Mouse (Mus musculus) MEL (cell line): Measurements from ENCODE around the gene Dnajc11. TPM values are rescaled to one million over a fixed set of nuclear protein-coding genes. Genes with fewer than 3 reads are reported as not detected.

Experiments used
- DNase-seq: peaks from one replicate; pipeline ENCODE4 v3.0.0; 2011; ENCODE audit warnings: low read depth, low spot score
- H3K27ac ChIP-seq: 2 replicates; pipeline ENCODE4 v1.5.1; 2012; ENCODE audit warnings: low read depth, mild to moderate bottlenecking, control low read depth, low read length, moderate library complexity; ENCODE audit not compliant: control insufficient read depth
- H3K27me3 ChIP-seq, 2 experiments: fragments of 150-350 bp in 1 of 2; sonication (generic) in 1 of 2; 2 replicates each; pipeline ENCODE4 v1.6.1; 2012; ENCODE audit warnings: low read length in 2 of 2, mild to moderate bottlenecking in 2 of 2, improper control_type of control experiment in 1 of 2, moderate library complexity in 1 of 2; ENCODE audit not compliant: insufficient read depth in 2 of 2, control insufficient read depth in 1 of 2
- H3K36me3 ChIP-seq, 2 experiments: 2 replicates each; pipeline ENCODE4 v1.6.1; 2012 to 2014; ENCODE audit warnings: low read length in 2 of 2, improper control_type of control experiment in 1 of 2, inconsistent platforms in 1 of 2, mild to moderate bottlenecking in 1 of 2; ENCODE audit not compliant: insufficient read depth in 2 of 2, control insufficient read depth in 1 of 2
- H3K4me1 ChIP-seq, 2 experiments: fragments of 150-350 bp in 1 of 2; sonication (generic) in 1 of 2; 2 replicates each; pipeline ENCODE4 v1.6.1; 2012; ENCODE audit warnings: low read length in 2 of 2, improper control_type of control experiment in 1 of 2, mild to moderate bottlenecking in 1 of 2; ENCODE audit not compliant: insufficient read depth in 2 of 2, control insufficient read depth in 1 of 2
- H3K4me3 ChIP-seq, 2 experiments: fragments of 150-350 bp in 1 of 2; sonication (generic) in 1 of 2; 2 replicates each; pipeline ENCODE4 v1.5.1; 2012; ENCODE audit warnings: low read depth in 2 of 2, low read length in 2 of 2, mild to moderate bottlenecking in 2 of 2, moderate library complexity in 2 of 2, control low read depth in 1 of 2, improper control_type of control experiment in 1 of 2; ENCODE audit not compliant: control insufficient read depth in 1 of 2, insufficient read depth in 1 of 2
- H3K79me2 ChIP-seq: 2 replicates; pipeline ENCODE4 v1.6.1; 2012; ENCODE audit warnings: mild to moderate bottlenecking, low read length, moderate library complexity; ENCODE audit not compliant: control insufficient read depth, poor library complexity, insufficient read depth
- H3K9ac ChIP-seq: 2 replicates; pipeline ENCODE4 v1.6.1; 2012; ENCODE audit warnings: low read depth, mild to moderate bottlenecking, control low read depth, low read length, moderate library complexity; ENCODE audit not compliant: control insufficient read depth, poor library complexity, severe bottlenecking
- H3K9me3 ChIP-seq: fragments of 150-350 bp; sonication (generic); replicated peaks from 2 replicates; pipeline ENCODE4 v1.6.1; 2012; ENCODE audit warnings: mild to moderate bottlenecking, low read length, improper control_type of control experiment, moderate library complexity; ENCODE audit not compliant: insufficient read depth
- CHD1 ChIP-seq: IDR thresholded peaks from 2 replicates; pipeline ENCODE4 v1.6.1; 2012; ENCODE audit warnings: low read depth, mild to moderate bottlenecking, inconsistent platforms, low read length, improper control_type of control experiment
- CHD2 ChIP-seq: IDR thresholded peaks from 2 replicates; pipeline ENCODE4 v1.6.1; 2011; ENCODE audit warnings: low read length, improper control_type of control experiment
- CTCF ChIP-seq, 3 experiments: IDR thresholded peaks in 2 of 3; conservative IDR thresholded peaks in 1 of 3; 2 replicates each; pipeline ENCODE4 v1.5.1; 2011 to 2012; ENCODE audit warnings: low read length in 3 of 3, low read depth in 2 of 3, mild to moderate bottlenecking in 2 of 3, improper control_type of control experiment in 1 of 3, inconsistent platforms in 1 of 3, mixed read lengths in 1 of 3, moderate library complexity in 1 of 3; ENCODE audit not compliant: control insufficient read depth in 1 of 3, insufficient read depth in 1 of 3, poor library complexity in 1 of 3, severe bottlenecking in 1 of 3
- E2F4 ChIP-seq: IDR thresholded peaks from 2 replicates; pipeline ENCODE4 v1.6.1; 2011; ENCODE audit warnings: low read depth, low read length, improper control_type of control experiment, borderline replicate concordance
- EP300 ChIP-seq, 2 experiments: IDR thresholded peaks; 2 replicates each; pipeline ENCODE4 v1.6.1; 2011; ENCODE audit warnings: improper control_type of control experiment in 2 of 2, low read length in 2 of 2, low read depth in 1 of 2, mild to moderate bottlenecking in 1 of 2
- ETS1 ChIP-seq: IDR thresholded peaks from 2 replicates; pipeline ENCODE4 v1.6.1; 2012; ENCODE audit warnings: low read depth, mild to moderate bottlenecking, inconsistent platforms, low read length, improper control_type of control experiment, moderate library complexity
- GATA1 ChIP-seq: IDR thresholded peaks from 2 replicates; pipeline ENCODE4 v1.6.1; 2011; ENCODE audit warnings: low read depth, low read length, improper control_type of control experiment
- RAD21 ChIP-seq: IDR thresholded peaks from 2 replicates; pipeline ENCODE4 v1.6.1; 2011; ENCODE audit warnings: mild to moderate bottlenecking, low read depth, low read length, improper control_type of control experiment
- SMC3 ChIP-seq: IDR thresholded peaks from 2 replicates; pipeline ENCODE4 v1.6.1; 2011; ENCODE audit warnings: low read depth, low read length, improper control_type of control experiment
- TAL1 ChIP-seq: IDR thresholded peaks from 2 replicates; pipeline ENCODE4 v1.6.1; 2012; ENCODE audit warnings: mild to moderate bottlenecking, inconsistent platforms, low read length, moderate library complexity, mixed read lengths
- TBP ChIP-seq: IDR thresholded peaks from 2 replicates; pipeline ENCODE4 v1.8.0; 2011; ENCODE audit warnings: low read depth, low read length, improper control_type of control experiment
- USF1 ChIP-seq: IDR thresholded peaks from 2 replicates; pipeline ENCODE4 v1.6.1; 2014; ENCODE audit warnings: low read depth, mild to moderate bottlenecking, inconsistent platforms, low read length, improper control_type of control experiment, moderate library complexity
- ZC3H11A ChIP-seq: IDR thresholded peaks from 2 replicates; pipeline ENCODE4 v1.6.1; 2012; ENCODE audit warnings: low read depth, mild to moderate bottlenecking, inconsistent platforms, low read length, improper control_type of control experiment
- polyA plus RNA-seq, 2 experiments: library from polyadenylated mRNA; stranded (reverse) in 1 of 2; unstranded in 1 of 2; fragments of >175 nt in 1 of 2; fragments of >200 nt in 1 of 2; gene quantifications; 2 replicates each; pipeline versions ENCODE4 v1.2.1 to v1.2.4; 2012; ENCODE audit warnings: low replicate concordance in 2 of 2, low read depth in 1 of 2; ENCODE audit not compliant: insufficient read length in 2 of 2, insufficient read depth in 1 of 2, missing spikeins in 1 of 2
- total RNA-seq: library from RNA; depleted of rRNA; stranded (reverse); fragments of 300-350 nt; gene quantifications from 2 replicates; pipeline ENCODE4 v1.2.3, GENCODE M21; 2012; rRNA removed

Gene Dnajc11
- total and polyA plus RNA-seq, 3 experiments = 128 to 278 (median 157) TPM

GRCm38 (mm10) chr4:152029997-152030396, 96.5 kb downstream of the Dnajc11 start:
- no peak overlapping the region for H3K4me3 ChIP-seq
- no peaks in the 10 kb centered on the region for H3K27me3 ChIP-seq

More at GRCm38 (mm10) chr4:152029997-152030396, 96.5 kb downstream of the Dnajc11 start:
- no peak overlapping the region for H3K9ac ChIP-seq
- H3K4me1 ChIP-seq = peaks cover 0 to 17% of the 10 kb centered on the region in 2 experiments; a peak in 3 of 4 replicates
- DNase-seq = peak; percentile 45
- H3K36me3 ChIP-seq = peaks cover 0 to 14% of the 10 kb centered on the region in 2 experiments; a peak in 2 of 4 replicates
- H3K9me3 ChIP-seq = no peaks in the 10 kb centered on the region
- H3K27ac ChIP-seq = no peak overlapping the region
- H3K79me2 ChIP-seq = peaks cover 23% of the 10 kb centered on the region
- TF ChIP-seq RAD21 (peak; percentile 7; the same call in 1 of the 2 replicates), EP300 (IDR thresholded peaks at IDR 0.05; ENCODE audit: low read depth in 1 of 2, low read length in 2 of 2) (no peak), ZC3H11A (no peak), SMC3 (peak; percentile 35), GATA1 (no peak), TBP (no peak), CHD2 (no peak), ETS1 (no peak), E2F4 (no peak), TAL1 (no peak), USF1 (no peak), CTCF (IDR thresholded peaks at IDR 0.05 in 2 of 3, conservative IDR thresholded peaks at IDR 0.05 in 1 of 3; ENCODE audit: control insufficient read depth in 1 of 3, insufficient read depth in 1 of 3, low read depth in 2 of 3, low read length in 3 of 3, poor library complexity in 1 of 3, severe bottlenecking in 1 of 3) (peak in 1 of 3 experiments; percentile 37; a peak in 3 of 6 replicates), CHD1 (no peak)

Other genes with a start within 250 kb of the Dnajc11 start
- gene Camta1, start 71.8 kb upstream of the Dnajc11 start, total RNA-seq = 23.5 and 28.2 TPM in 2 replicates
- gene Camta1, start 71.8 kb upstream of the Dnajc11 start, polyA plus RNA-seq = 10 to 100 TPM in 1 of 2 experiments, not detected in 1; 87.5 TPM
- gene Thap3, start 55.3 kb downstream of the Dnajc11 start, total RNA-seq = 12.0 and 13.7 TPM in 2 replicates
- 10 to 100 TPM in 1 of 2 experiments, not detected in 1; 17.2 TPM for gene Thap3, start 55.3 kb downstream of the Dnajc11 start, polyA plus RNA-seq
- 2.0 and 3.2 TPM in 2 replicates for gene Phf13, start 62.6 kb downstream of the Dnajc11 start, total RNA-seq
- 1 to 10 TPM in 1 of 2 experiments, not detected in 1; 6.6 TPM for gene Phf13, start 62.6 kb downstream of the Dnajc11 start, polyA plus RNA-seq
- 17.5 and 18.0 TPM in 2 replicates for gene Klhl21, start 75.1 kb downstream of the Dnajc11 start, total RNA-seq
- gene Klhl21, start 75.1 kb downstream of the Dnajc11 start, polyA plus RNA-seq = 10 to 100 TPM in 1 of 2 experiments, not detected in 1; 22.5 TPM
- 9.4 and 12.1 TPM in 2 replicates for gene Zbtb48, start 94.0 kb downstream of the Dnajc11 start, total RNA-seq
- 10 to 100 TPM in 1 of 2 experiments, not detected in 1; 21.4 TPM for gene Zbtb48, start 94.0 kb downstream of the Dnajc11 start, polyA plus RNA-seq
- gene Tas1r1, start 104.9 kb downstream of the Dnajc11 start, total RNA-seq = 0.12 TPM in 1 of 2 replicates, not detected in the other
- under 1 TPM in 1 of 2 experiments, not detected in 1; 0.21 TPM for gene Tas1r1, start 104.9 kb downstream of the Dnajc11 start, polyA plus RNA-seq
- 75.1 and 80.9 TPM in 2 replicates for gene Nol9, start 105.6 kb downstream of the Dnajc11 start, total RNA-seq
- gene Nol9, start 105.6 kb downstream of the Dnajc11 start, polyA plus RNA-seq = 100 to 1,000 TPM in 1 of 2 experiments, 10 to 100 TPM in 1; 80.3 to 114 TPM
- 9.6 and 10.8 TPM in 2 replicates for gene Plekhg5, start 138.8 kb downstream of the Dnajc11 start, total RNA-seq
- 10 to 100 TPM in 1 of 2 experiments, not detected in 1; 19.6 TPM for gene Plekhg5, start 138.8 kb downstream of the Dnajc11 start, polyA plus RNA-seq
- 0.49 and 1.1 TPM in 2 replicates for gene Tnfrsf25, start 182.2 kb downstream of the Dnajc11 start, total RNA-seq
- under 1 TPM in 1 of 2 experiments, not detected in 1; 0.97 TPM for gene Tnfrsf25, start 182.2 kb downstream of the Dnajc11 start, polyA plus RNA-seq
- 4.5 and 5.0 TPM in 2 replicates for gene Espn, start 218.7 kb downstream of the Dnajc11 start, total RNA-seq
- gene Espn, start 218.7 kb downstream of the Dnajc11 start, polyA plus RNA-seq = 10 to 100 TPM in 1 of 2 experiments, not detected in 1; 19.6 TPM
- 0.20 TPM in 1 of 2 replicates, not detected in the other for gene Hes2, start 225.2 kb downstream of the Dnajc11 start, total RNA-seq
- gene Hes2, start 225.2 kb downstream of the Dnajc11 start, polyA plus RNA-seq = under 1 TPM in 1 of 2 experiments, not detected in 1; 0.28 TPM
- gene Acot7, start 244.4 kb downstream of the Dnajc11 start, total RNA-seq = 81.8 and 92.7 TPM in 2 replicates
- gene Acot7, start 244.4 kb downstream of the Dnajc11 start, polyA plus RNA-seq = 100 to 1,000 TPM in 1 of 2 experiments, not detected in 1; 127 TPM